Mouse (Mus musculus) neural tube, embryonic 13.5 days (tissue): ENCODE measurements at regions not wholly inside any gene's neighbourhood (a gene's known extent, or its start where the extent isn't known, plus 50 kb on each side); places are given as distances from the start of the nearest gene placed in this dataset.

ENCODE experiments used
- ATAC-seq: fragments of 200-750 bp; cut with Nextera tagmentation; 2 replicates; pipeline ENCODE4 v1.8.0; 2017; ENCODE audit warnings: low read depth, mild to moderate bottlenecking, moderate TSS enrichment, moderate library complexity
- H3K27ac ChIP-seq: fragments of 300-500 bp; sonication (generic); replicated peaks from 2 replicates; pipeline ENCODE4 v1.5.1; 2015; ENCODE audit warnings: moderate library complexity, mild to moderate bottlenecking, inconsistent platforms
- H3K27me3 ChIP-seq: fragments of 300-500 bp; sonication (generic); 2 replicates; pipeline ENCODE4 v1.6.1; 2015; ENCODE audit warnings: mild to moderate bottlenecking, inconsistent platforms
- H3K36me3 ChIP-seq: fragments of 300-500 bp; sonication (generic); 2 replicates; pipeline ENCODE4 v1.6.1; 2015; ENCODE audit warnings: mild to moderate bottlenecking, inconsistent platforms
- H3K4me1 ChIP-seq: fragments of 300-500 bp; sonication (generic); replicated peaks from 2 replicates; pipeline ENCODE4 v1.6.1; 2015; ENCODE audit warnings: inconsistent platforms
- H3K4me2 ChIP-seq: fragments of 300-500 bp; sonication (generic); 2 replicates; pipeline ENCODE4 v1.6.1; 2015; ENCODE audit warnings: inconsistent platforms, mild to moderate bottlenecking, moderate library complexity
- H3K4me3 ChIP-seq: fragments of 300-500 bp; sonication (generic); 2 replicates; pipeline ENCODE4 v1.5.1; 2015; ENCODE audit warnings: mild to moderate bottlenecking, inconsistent platforms
- H3K9ac ChIP-seq: fragments of 300-500 bp; sonication (generic); 2 replicates; pipeline ENCODE4 v1.6.1; 2015; ENCODE audit warnings: moderate library complexity, mild to moderate bottlenecking, inconsistent platforms
- H3K9me3 ChIP-seq: fragments of 300-500 bp; sonication (generic); 2 replicates; pipeline ENCODE4 v1.6.1; 2016; ENCODE audit warnings: inconsistent platforms
- WGBS: fragments of 180-500 bp; shearing (Covaris S2); methylation state at CpG from one replicate; pipeline ENCODE4 v1.1.7; 2015; 5-methylcytosine and 5-hydroxymethylcytosine counted together

GRCm38 (mm10) chr19:56201738-56202480 is 85.0 kb upstream of the Habp2 start:
- Histone ChIP-seq H3K27ac (no peak overlapping the region), H3K4me1 (no peaks in the 10 kb centered on the region), H3K27me3 (no peaks in the 10 kb centered on the region), H3K9ac (no peak overlapping the region), H3K9me3 (no peaks in the 10 kb centered on the region), H3K4me2 (no peak overlapping the region), H3K36me3 (no peaks in the 10 kb centered on the region), H3K4me3 (no peak overlapping the region)
- ATAC-seq: no peak

- H3K36me3 ChIP-seq: no peaks in the 10 kb centered on the region
- H3K27me3 ChIP-seq: no peaks in the 10 kb centered on the region
- no peak for ATAC-seq
- no peak overlapping the region for H3K4me3 ChIP-seq
- WGBS: 66% methylated on average over 9 of the region's 9 CpGs
- no peaks in the 10 kb centered on the region for H3K4me1 ChIP-seq
- H3K27ac ChIP-seq: no peak overlapping the region
- no peak overlapping the region for H3K4me2 ChIP-seq
- no peak overlapping the region for H3K9ac ChIP-seq
- no peaks in the 10 kb centered on the region for H3K9me3 ChIP-seq
Measured at GRCm38 (mm10) chr19:56202481-56203130, 84.3 kb upstream of the Habp2 start.

- Histone ChIP-seq H3K36me3 (no peaks in the 10 kb centered on the region), H3K27me3 (no peaks in the 10 kb centered on the region), H3K27ac (no peak overlapping the region), H3K4me3 (no peak overlapping the region), H3K9ac (no peak overlapping the region), H3K9me3 (no peaks in the 10 kb centered on the region), H3K4me2 (no peak overlapping the region), H3K4me1 (peaks cover 7% of the 10 kb centered on the region)
- WGBS: 88% methylated on average over 6 of the region's 6 CpGs
- no peak for ATAC-seq
Measured at GRCm38 (mm10) chr19:56218536-56218935, 68.4 kb upstream of the Habp2 start.

GRCm38 (mm10) chr19:56220724-56221407 is 66.1 kb upstream of the Habp2 start:
- H3K9me3 ChIP-seq: no peaks in the 10 kb centered on the region
- peaks cover 17% of the 10 kb centered on the region for H3K4me1 ChIP-seq
- no peaks in the 10 kb centered on the region for H3K36me3 ChIP-seq
- no peak overlapping the region for H3K9ac ChIP-seq
- no peak overlapping the region for H3K27ac ChIP-seq
- no peak overlapping the region for H3K4me3 ChIP-seq
- H3K4me2 ChIP-seq: peak overlapping the region; percentile 11; the same call in 1 of the 2 replicates
- no peak for ATAC-seq
- H3K27me3 ChIP-seq: no peaks in the 10 kb centered on the region
- 59% methylated on average over 15 of the region's 15 CpGs for WGBS

GRCm38 (mm10) chr19:56222496-56222895 is 64.4 kb upstream of the Habp2 start:
- H3K4me1 ChIP-seq: peaks cover 17% of the 10 kb centered on the region
- no peak overlapping the region for H3K27ac ChIP-seq
- 83% methylated on average over 4 of the region's 4 CpGs for WGBS
- H3K4me3 ChIP-seq: no peak overlapping the region
- no peaks in the 10 kb centered on the region for H3K36me3 ChIP-seq
- H3K9me3 ChIP-seq: no peaks in the 10 kb centered on the region
- no peaks in the 10 kb centered on the region for H3K27me3 ChIP-seq
- ATAC-seq: no peak
- H3K9ac ChIP-seq: no peak overlapping the region; the same call in 1 of the 2 replicates
- H3K4me2 ChIP-seq: no peak overlapping the region

- Histone ChIP-seq H3K4me1 (peaks cover 17% of the 10 kb centered on the region), H3K9me3 (no peaks in the 10 kb centered on the region), H3K36me3 (no peaks in the 10 kb centered on the region), H3K4me3 (no peak overlapping the region), H3K27ac (no peak overlapping the region), H3K9ac (no peak overlapping the region), H3K27me3 (no peaks in the 10 kb centered on the region), H3K4me2 (no peak overlapping the region)
- 38% methylated on average over 7 of the region's 7 CpGs for WGBS
- no peak for ATAC-seq
Measured at GRCm38 (mm10) chr19:56225039-56225438, 61.9 kb upstream of the Habp2 start.

GRCm38 (mm10) chr19:56225518-56225917 is 61.4 kb upstream of the Habp2 start:
- no peak overlapping the region for H3K4me2 ChIP-seq
- H3K27me3 ChIP-seq: no peaks in the 10 kb centered on the region
- H3K4me1 ChIP-seq: peaks cover 17% of the 10 kb centered on the region
- no peak for ATAC-seq
- no peaks in the 10 kb centered on the region for H3K9me3 ChIP-seq
- whole genome bisulfite sequencing: 88% methylated on average over 3 of the region's 3 CpGs
- no peaks in the 10 kb centered on the region for H3K36me3 ChIP-seq
- no peak overlapping the region for H3K9ac ChIP-seq
- H3K27ac ChIP-seq: no peak overlapping the region
- H3K4me3 ChIP-seq: no peak overlapping the region

- Histone ChIP-seq H3K9ac (no peak overlapping the region), H3K36me3 (no peaks in the 10 kb centered on the region), H3K27me3 (no peaks in the 10 kb centered on the region), H3K9me3 (no peaks in the 10 kb centered on the region), H3K4me3 (no peak overlapping the region), H3K27ac (no peak overlapping the region), H3K4me1 (peaks cover 25% of the 10 kb centered on the region), H3K4me2 (no peak overlapping the region)
- no peak for ATAC-seq
Measured at GRCm38 (mm10) chr19:56228586-56228985, 58.4 kb upstream of the Habp2 start.

- ATAC-seq: no peak
- H3K36me3 ChIP-seq: no peaks in the 10 kb centered on the region
- no peak overlapping the region for H3K4me3 ChIP-seq
- H3K9ac ChIP-seq: no peak overlapping the region
- H3K4me2 ChIP-seq: no peak overlapping the region
- WGBS: 57% methylated on average over 8 of the region's 8 CpGs
- H3K27me3 ChIP-seq: no peaks in the 10 kb centered on the region
- H3K4me1 ChIP-seq: peaks cover 14% of the 10 kb centered on the region
- 0 out of 2 replicates have a peak overlapping the region, but pooled peaks have one; percentile 18 for H3K27ac ChIP-seq
- no peaks in the 10 kb centered on the region for H3K9me3 ChIP-seq
Measured at GRCm38 (mm10) chr19:56231430-56231829, 55.5 kb upstream of the Habp2 start.

- 44% methylated on average over 9 of the region's 9 CpGs for WGBS
- ATAC-seq: peak; percentile 23; the same call in 1 of the 2 replicates
- Histone ChIP-seq H3K4me3 (no peak overlapping the region), H3K4me1 (peaks cover 14% of the 10 kb centered on the region), H3K9ac (no peak overlapping the region), H3K27ac (0 out of 2 replicates have a peak overlapping the region, but pooled peaks have one; percentile 18), H3K36me3 (no peaks in the 10 kb centered on the region), H3K27me3 (no peaks in the 10 kb centered on the region), H3K9me3 (no peaks in the 10 kb centered on the region), H3K4me2 (no peak overlapping the region; the same call in 1 of the 2 replicates)
Measured at GRCm38 (mm10) chr19:56231849-56232248, 55.1 kb upstream of the Habp2 start.

- 0 out of 2 replicates have a peak overlapping the region, but pooled peaks have one; percentile 7 for H3K27ac ChIP-seq
- H3K4me3 ChIP-seq: no peak overlapping the region
- no peaks in the 10 kb centered on the region for H3K36me3 ChIP-seq
- H3K9ac ChIP-seq: no peak overlapping the region
- no peak overlapping the region; the same call in 1 of the 2 replicates for H3K4me2 ChIP-seq
- 69% methylated on average over 7 of the region's 7 CpGs for WGBS
- no peaks in the 10 kb centered on the region for H3K9me3 ChIP-seq
- no peaks in the 10 kb centered on the region for H3K27me3 ChIP-seq
- peaks cover 14% of the 10 kb centered on the region for H3K4me1 ChIP-seq
- peak; percentile 23; the same call in 1 of the 2 replicates for ATAC-seq
Measured at GRCm38 (mm10) chr19:56232269-56232668, 54.7 kb upstream of the Habp2 start.

GRCm38 (mm10) chr19:56232950-56233349 is 54.0 kb upstream of the Habp2 start:
- no peaks in the 10 kb centered on the region for H3K27me3 ChIP-seq
- H3K9me3 ChIP-seq: no peaks in the 10 kb centered on the region
- H3K27ac ChIP-seq: no peak overlapping the region
- H3K36me3 ChIP-seq: no peaks in the 10 kb centered on the region
- H3K4me1 ChIP-seq: peaks cover 14% of the 10 kb centered on the region
- 93% methylated on average over 5 of the region's 5 CpGs for WGBS
- ATAC-seq: no peak
- no peak overlapping the region for H3K4me2 ChIP-seq
- no peak overlapping the region for H3K9ac ChIP-seq
- H3K4me3 ChIP-seq: no peak overlapping the region
